Mouse (Mus musculus): Measurements from ENCODE around the gene Klrb1b.
A peak's percentile ranks its signal among the peaks of the same experiment; 100 is the strongest.
"Not testable (repeated sequence)": the region's sequence is repeated elsewhere in the genome, so short reads cannot be mapped to it uniquely, and the experiment has no call there.

- TF ChIP-seq MAFK (IDR thresholded peaks at IDR 0.05; ENCODE audit: insufficient read depth, low read depth, low read length) (peak; percentile 82), ZNF384 (IDR thresholded peaks at IDR 0.05; ENCODE audit: low read depth, low read length) (peak; percentile 74; the same call in 1 of the 2 replicates)
- TF ChIP-seq HCFC1 (IDR thresholded peaks at IDR 0.05; ENCODE audit: borderline replicate concordance, insufficient read depth, low read length); CHD2 (IDR thresholded peaks at IDR 0.05; ENCODE audit: low read depth, low read length); ZC3H11A (IDR thresholded peaks at IDR 0.05; ENCODE audit: borderline replicate concordance, low read depth, low read length): not testable (repeated sequence)
Measured at GRCm38 (mm10) chr6:128799144-128799895, 26.8 kb downstream of the Klrb1b start.

Measured in ES-E14 (cell line).